Mouse (Mus musculus) kidney, adult 2 months (tissue): ENCODE data around the gene Gck. TPM values are rescaled to one million over a fixed set of nuclear protein-coding genes. Genes with fewer than 3 reads are reported as not detected.

ENCODE experiments used
- DNase-seq: peaks from one replicate; pipeline ENCODE4 v3.0.0; 2021
- H3K27ac ChIP-seq: fragments of 200-500 bp; 2 replicates; pipeline ENCODE4 v1.5.1; 2012; ENCODE audit warnings: low read depth, low read length, control low read depth, inconsistent platforms; ENCODE audit not compliant: insufficient read depth
- H3K27me3 ChIP-seq: fragments of 200-500 bp; replicated peaks from 2 replicates; pipeline ENCODE4 v1.6.1; 2012; ENCODE audit warnings: mild to moderate bottlenecking, moderate library complexity, low read length, inconsistent platforms; ENCODE audit not compliant: control insufficient read depth, insufficient read depth
- H3K36me3 ChIP-seq: fragments of 200-500 bp; 2 replicates; pipeline ENCODE4 v1.6.1; 2012; ENCODE audit warnings: mild to moderate bottlenecking, moderate library complexity, low read length, inconsistent platforms; ENCODE audit not compliant: control insufficient read depth, insufficient read depth
- H3K4me1 ChIP-seq: fragments of 200-500 bp; 2 replicates; pipeline ENCODE4 v1.6.1; 2011; ENCODE audit warnings: low read length; ENCODE audit not compliant: control insufficient read depth, insufficient read depth
- H3K4me3 ChIP-seq: fragments of 200-500 bp; 2 replicates; pipeline ENCODE4 v1.5.1; 2011; ENCODE audit warnings: mild to moderate bottlenecking, low read depth, low read length, control low read depth; ENCODE audit not compliant: insufficient read depth
- CTCF ChIP-seq: fragments of 200-500 bp; conservative IDR thresholded peaks from 2 replicates; pipeline ENCODE4 v1.5.1; 2011; ENCODE audit warnings: low read depth, mild to moderate bottlenecking, control low read depth, low read length, moderate library complexity, mixed read lengths; ENCODE audit not compliant: insufficient read depth, insufficient read length
- POLR2A ChIP-seq: fragments of 200-500 bp; IDR thresholded peaks from one replicate; pipeline ENCODE4 v1.6.1; 2011; ENCODE audit warnings: low read depth, low read length, control low read depth
- WGBS: fragments of 180-500 bp; shearing (Covaris S2); methylation state at CpG from one replicate; pipeline ENCODE4 v1.1.7; 2018; 5-methylcytosine and 5-hydroxymethylcytosine counted together
- polyA plus RNA-seq: library from polyadenylated mRNA; depleted of rRNA; stranded (reverse); fragments of >200 nt; gene quantifications from 2 replicates; pipeline ENCODE4 v1.2.3, GENCODE M21; 2012

Gck gene
- polyA plus RNA-seq, 1 experiment: 0.16 TPM

GRCm38 (mm10) chr11:5912635-5913034 lies 37.2 kb downstream of the Gck start:
- H3K27me3 ChIP-seq: no peaks in the 10 kb centered on the region
- TF ChIP-seq POLR2A (no peak), CTCF (peak; percentile 72)
- H3K36me3 ChIP-seq: no peaks in the 10 kb centered on the region
- H3K4me3 ChIP-seq: no peak overlapping the region
- H3K27ac ChIP-seq: no peak overlapping the region
- DNase-seq: peak; percentile 59
- WGBS: 36% methylated on average over 5 of the region's 5 CpGs
- no peaks in the 10 kb centered on the region for H3K4me1 ChIP-seq

GRCm38 (mm10) chr11:5908642-5909041 lies 41.2 kb downstream of the Gck start:
- 75% methylated on average over 4 of the region's 4 CpGs for WGBS
- DNase-seq: no peak
- H3K4me3 ChIP-seq: no peak overlapping the region

DNA sequence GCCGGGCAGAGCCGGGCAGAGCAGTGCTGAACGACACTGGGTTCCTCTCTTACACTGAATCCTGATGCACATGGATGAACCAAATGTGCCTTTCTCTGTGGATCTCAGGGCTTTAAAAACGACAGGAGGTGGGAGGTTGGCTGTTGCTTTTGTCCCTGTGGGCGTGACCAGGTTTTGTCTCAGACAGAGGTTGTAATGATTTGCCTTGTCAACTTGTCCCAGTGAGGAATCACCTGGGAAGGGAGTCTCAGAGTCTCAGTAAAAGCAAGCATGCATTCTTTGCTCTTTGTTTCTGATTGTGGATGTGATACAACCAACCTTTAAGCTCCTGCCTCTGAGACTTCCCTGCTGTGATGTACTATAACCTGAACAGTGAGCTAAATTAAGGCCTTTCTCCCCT lies 42.8 kb downstream of the Gck start:
- no peaks in the 10 kb centered on the region for H3K4me1 ChIP-seq
- H3K4me3 ChIP-seq: no peak overlapping the region
- no peak for TF ChIP-seq CTCF
- TF ChIP-seq POLR2A: no peak
- H3K36me3 ChIP-seq: no peaks in the 10 kb centered on the region
- no peak for DNase-seq
- WGBS: 62% methylated on average over 5 of the region's 5 CpGs
- no peak overlapping the region for H3K27ac ChIP-seq
- no peaks in the 10 kb centered on the region for H3K27me3 ChIP-seq

More at GRCm38 (mm10) chr11:5908642-5909041, 41.2 kb downstream of the Gck start:
- Histone ChIP-seq H3K27me3 (no peaks in the 10 kb centered on the region), H3K36me3 (no peaks in the 10 kb centered on the region), H3K27ac (no peak overlapping the region), H3K4me1 (no peaks in the 10 kb centered on the region)
- TF ChIP-seq POLR2A (no peak), CTCF (no peak)

GRCm38 (mm10) chr11:5905778-5906518 lies 43.9 kb downstream of the Gck start:
- Histone ChIP-seq H3K27me3 (no peaks in the 10 kb centered on the region), H3K36me3 (no peaks in the 10 kb centered on the region), H3K4me1 (no peaks in the 10 kb centered on the region), H3K27ac (no peak overlapping the region), H3K4me3 (no peak overlapping the region)
- 81% methylated on average over 10 of the region's 10 CpGs for WGBS
- DNase-seq: no peak
- no peak for TF ChIP-seq CTCF
- no peak for TF ChIP-seq POLR2A

- no peaks in the 10 kb centered on the region for H3K4me1 ChIP-seq
- no peak overlapping the region for H3K27ac ChIP-seq
- DNase-seq: no peak
- H3K4me3 ChIP-seq: no peak overlapping the region
- no peaks in the 10 kb centered on the region for H3K27me3 ChIP-seq
- no peak for TF ChIP-seq CTCF
- 95% methylated on average over 6 of the region's 6 CpGs for WGBS
- no peaks in the 10 kb centered on the region for H3K36me3 ChIP-seq
Measured at GRCm38 (mm10) chr11:5904871-5905270, 45.0 kb downstream of the Gck start.

GRCm38 (mm10) chr11:5904357-5904756 lies 45.5 kb downstream of the Gck start:
- Histone ChIP-seq H3K4me3 (no peak overlapping the region), H3K27me3 (no peaks in the 10 kb centered on the region), H3K4me1 (no peaks in the 10 kb centered on the region), H3K36me3 (no peaks in the 10 kb centered on the region), H3K27ac (no peak overlapping the region)
- TF ChIP-seq POLR2A (no peak), CTCF (no peak)
- WGBS: 84% methylated on average over 19 of the region's 19 CpGs
- DNase-seq: no peak

GRCm38 (mm10) chr11:5903844-5904243 lies 46.0 kb downstream of the Gck start:
- Histone ChIP-seq H3K4me3 (no peak overlapping the region), H3K36me3 (no peaks in the 10 kb centered on the region), H3K4me1 (no peaks in the 10 kb centered on the region), H3K27ac (no peak overlapping the region), H3K27me3 (no peaks in the 10 kb centered on the region)
- no peak for TF ChIP-seq CTCF
- no peak for TF ChIP-seq POLR2A
- no peak for DNase-seq
- 81% methylated on average over 2 of the region's 2 CpGs for WGBS
